Mouse (Mus musculus): ENCODE measurements around the gene H2-T23. TPM values are rescaled to one million over a fixed set of nuclear protein-coding genes. Genes with fewer than 3 reads are reported as not detected.

The H2-T23 gene
- total and polyA plus RNA-seq, 3 experiments = 21.8 to 42.1 (median 38.8) TPM

DNA sequence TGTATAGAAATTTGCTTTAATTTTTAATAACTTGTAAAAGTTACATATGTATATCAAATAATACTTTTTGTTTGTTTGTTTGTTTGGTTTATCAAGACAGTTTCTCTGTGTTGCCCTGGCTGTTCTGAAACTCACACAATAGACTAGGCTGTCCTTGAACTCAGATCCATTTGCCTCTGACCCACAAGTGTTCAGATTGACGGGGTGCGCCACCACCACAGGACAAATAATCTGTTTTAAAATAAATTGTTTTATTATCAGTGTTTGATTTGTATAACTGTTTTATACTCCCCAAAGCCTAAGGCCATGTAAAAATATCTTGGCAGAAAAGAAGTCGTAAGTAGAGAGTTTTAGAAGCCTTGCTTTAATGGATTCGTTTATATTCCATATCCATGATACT lies 5.0 kb downstream of the H2-T23 start:
- peaks cover 5 to 16% of the 10 kb centered on the region in 2 experiments; a peak in 3 of 4 replicates for H3K4me1 ChIP-seq (ENCODE audit: control insufficient read depth in 1 of 2, insufficient read depth in 2 of 2)
- H3K27me3 ChIP-seq (replicated peaks) = no peaks in the 10 kb centered on the region
- peaks cover 10 to 49% of the 10 kb centered on the region in 2 experiments for H3K36me3 ChIP-seq (replicated peaks in 1 of 2; ENCODE audit: control insufficient read depth in 1 of 2, insufficient read depth in 1 of 2, low read length in 1 of 2)
- in situ Hi-C loops (cut with MboI; ENCODE audit: low pct_ligation_motif_present, low pct_unique_long_range_greater_than_20kb, low sequenced_read_pairs) = no loop called here
- peaks cover 18% of the 10 kb centered on the region for H3K9me3 ChIP-seq (replicated peaks; ENCODE audit: low read length)
- dilution Hi-C loops (cut with MboI; ENCODE audit: extremely low pct_ligation_motif_present, extremely low pct_unique_long_range_greater_than_20kb, low sequenced_read_pairs) = no loop called here
- no peak overlapping the region for H3K4me3 ChIP-seq (replicated peaks in 1 of 3; ENCODE audit: low read depth in 2 of 3, low read length in 2 of 3, poor library complexity in 1 of 3)
- TF ChIP-seq EP300 (IDR thresholded peaks at IDR 0.05; ENCODE audit: low read length) = no peak
- no peak for TF ChIP-seq IRF4 (IDR thresholded peaks at IDR 0.05; ENCODE audit: low read depth, low read length)
- no peak for TF ChIP-seq PAX5 (IDR thresholded peaks at IDR 0.05; ENCODE audit: low read length)
- no peak for TF ChIP-seq UBTF (IDR thresholded peaks at IDR 0.05; ENCODE audit: low read depth, low read length)
- TF ChIP-seq GABPA (IDR thresholded peaks at IDR 0.05; ENCODE audit: insufficient replicate concordance, low read depth, low read length) = no peak
- no peak for TF ChIP-seq JUN (IDR thresholded peaks at IDR 0.05; ENCODE audit: insufficient read depth, low read depth, low read length)
- TF ChIP-seq USF1 (IDR thresholded peaks at IDR 0.05; ENCODE audit: low read depth, low read length) = no peak
- no peak for TF ChIP-seq CHD1 (IDR thresholded peaks at IDR 0.05; ENCODE audit: low read depth, low read length)
- no peak for TF ChIP-seq MYC (IDR thresholded peaks at IDR 0.05; ENCODE audit: low read depth, low read length)
- TF ChIP-seq SIN3A (IDR thresholded peaks at IDR 0.05; ENCODE audit: low read length) = no peak
- H3K79me2 ChIP-seq (replicated peaks; ENCODE audit: control insufficient read depth, extremely low read depth, insufficient read depth, poor library complexity, severe bottlenecking) = peaks cover 29% of the 10 kb centered on the region
- H3K27ac ChIP-seq (ENCODE audit: insufficient read depth, low read depth) = no peak overlapping the region
- H3K9ac ChIP-seq (ENCODE audit: insufficient read depth, low read depth) = no peak overlapping the region
- no peak overlapping the region for H3K4me2 ChIP-seq (ENCODE audit: insufficient read depth, low read depth, poor library complexity, severe bottlenecking)
- no peak for DNase-seq (ENCODE audit: extremely low read depth)

GRCm38 (mm10) chr17:36025901-36026300 lies 6.8 kb downstream of the H2-T23 start:
- TF ChIP-seq MXI1 (IDR thresholded peaks at IDR 0.05; ENCODE audit: low read depth, low read length) = no peak
- no peak for TF ChIP-seq ELF1 (IDR thresholded peaks at IDR 0.05; ENCODE audit: low read depth, low read length)
- no peak for TF ChIP-seq GABPA (IDR thresholded peaks at IDR 0.05; ENCODE audit: insufficient replicate concordance, low read depth, low read length)
- no peak for TF ChIP-seq RAD21 (IDR thresholded peaks at IDR 0.05; ENCODE audit: low read depth, low read length)
- H3K4me1 ChIP-seq (ENCODE audit: control insufficient read depth in 1 of 2, insufficient read depth in 2 of 2) = peaks cover 10 to 24% of the 10 kb centered on the region in 2 experiments

GRCm38 (mm10) chr17:36025197-36025596 lies 7.5 kb downstream of the H2-T23 start:
- Histone ChIP-seq H3K9ac (ENCODE audit: insufficient read depth, low read depth) (no peak overlapping the region), H3K36me3 (replicated peaks in 1 of 2; ENCODE audit: control insufficient read depth in 1 of 2, insufficient read depth in 1 of 2, low read length in 1 of 2) (peaks cover 10 to 53% of the 10 kb centered on the region in 2 experiments), H3K4me3 (replicated peaks in 1 of 3; ENCODE audit: low read depth in 2 of 3, low read length in 2 of 3, poor library complexity in 1 of 3) (no peak overlapping the region), H3K4me1 (ENCODE audit: control insufficient read depth in 1 of 2, insufficient read depth in 2 of 2) (peaks cover 10 to 24% of the 10 kb centered on the region in 2 experiments), H3K27me3 (replicated peaks) (no peaks in the 10 kb centered on the region), H3K27ac (ENCODE audit: insufficient read depth, low read depth) (no peak overlapping the region), H3K79me2 (replicated peaks; ENCODE audit: control insufficient read depth, extremely low read depth, insufficient read depth, poor library complexity, severe bottlenecking) (peaks cover 33% of the 10 kb centered on the region), H3K9me3 (replicated peaks; ENCODE audit: low read length) (peaks cover 18% of the 10 kb centered on the region), H3K4me2 (ENCODE audit: insufficient read depth, low read depth, poor library complexity, severe bottlenecking) (no peak overlapping the region)
- in situ Hi-C loops (cut with MboI; ENCODE audit: low pct_ligation_motif_present, low pct_unique_long_range_greater_than_20kb, low sequenced_read_pairs) = no loop called here
- TF ChIP-seq MAX (IDR thresholded peaks at IDR 0.05; ENCODE audit: low read length) = no peak
- TF ChIP-seq POLR2AphosphoS2 (IDR thresholded peaks at IDR 0.05; ENCODE audit: low read depth, low read length) = no peak
- no peak for TF ChIP-seq ZNF384 (IDR thresholded peaks at IDR 0.05; ENCODE audit: low read depth, low read length)
- TF ChIP-seq SMC3 (IDR thresholded peaks at IDR 0.05; ENCODE audit: low read depth, low read length) = no peak
- dilution Hi-C loops (cut with MboI; ENCODE audit: extremely low pct_ligation_motif_present, extremely low pct_unique_long_range_greater_than_20kb, low sequenced_read_pairs) = no loop called here
- no peak for DNase-seq (ENCODE audit: extremely low read depth)

More at GRCm38 (mm10) chr17:36025901-36026300, 6.8 kb downstream of the H2-T23 start:
- Histone ChIP-seq H3K4me3 (replicated peaks in 1 of 3; ENCODE audit: low read depth in 2 of 3, low read length in 2 of 3, poor library complexity in 1 of 3) (no peak overlapping the region), H3K27ac (ENCODE audit: insufficient read depth, low read depth) (no peak overlapping the region), H3K4me2 (ENCODE audit: insufficient read depth, low read depth, poor library complexity, severe bottlenecking) (no peak overlapping the region), H3K9ac (ENCODE audit: insufficient read depth, low read depth) (no peak overlapping the region), H3K36me3 (replicated peaks in 1 of 2; ENCODE audit: control insufficient read depth in 1 of 2, insufficient read depth in 1 of 2, low read length in 1 of 2) (peaks cover 10 to 53% of the 10 kb centered on the region in 2 experiments), H3K27me3 (replicated peaks) (no peaks in the 10 kb centered on the region), H3K9me3 (replicated peaks; ENCODE audit: low read length) (peaks cover 18% of the 10 kb centered on the region), H3K79me2 (replicated peaks; ENCODE audit: control insufficient read depth, extremely low read depth, insufficient read depth, poor library complexity, severe bottlenecking) (peaks cover 33% of the 10 kb centered on the region)
- dilution Hi-C loops (cut with MboI; ENCODE audit: extremely low pct_ligation_motif_present, extremely low pct_unique_long_range_greater_than_20kb, low sequenced_read_pairs) = no loop called here
- DNase-seq (ENCODE audit: extremely low read depth) = no peak
- in situ Hi-C loops (cut with MboI; ENCODE audit: low pct_ligation_motif_present, low pct_unique_long_range_greater_than_20kb, low sequenced_read_pairs) = no loop called here
